Mouse (Mus musculus) limb, embryonic 13.5 days (tissue): Measurements from ENCODE around the gene 1500009C09Rik. TPM values are rescaled to one million over a fixed set of nuclear protein-coding genes. Genes with fewer than 3 reads are reported as not detected.

Experiments
- ATAC-seq: fragments of 200-750 bp; cut with Nextera tagmentation; 2 replicates; pipeline ENCODE4 v1.8.0; 2017; ENCODE audit warnings: low read depth, moderate number of reproducible peaks, moderate TSS enrichment; ENCODE audit not compliant: low FRiP score
- H3K27ac ChIP-seq: fragments of 300-500 bp; sonication (generic); 2 replicates; pipeline ENCODE4 v1.5.1; 2015; ENCODE audit warnings: inconsistent platforms, mild to moderate bottlenecking, moderate library complexity
- H3K27me3 ChIP-seq: fragments of 300-500 bp; sonication (generic); 2 replicates; pipeline ENCODE4 v1.6.1; 2015; ENCODE audit warnings: mild to moderate bottlenecking, inconsistent platforms
- H3K36me3 ChIP-seq: fragments of 300-500 bp; sonication (generic); 2 replicates; pipeline ENCODE4 v1.6.1; 2015; ENCODE audit warnings: inconsistent platforms, mild to moderate bottlenecking, moderate library complexity
- H3K4me1 ChIP-seq: fragments of 300-500 bp; sonication (generic); 2 replicates; pipeline ENCODE4 v1.6.1; 2015; ENCODE audit warnings: inconsistent platforms
- H3K4me2 ChIP-seq: fragments of 300-500 bp; sonication (generic); replicated peaks from 2 replicates; pipeline ENCODE4 v1.6.1; 2015; ENCODE audit warnings: inconsistent platforms, mild to moderate bottlenecking, moderate library complexity
- H3K4me3 ChIP-seq: fragments of 300-500 bp; sonication (generic); 2 replicates; pipeline ENCODE4 v1.5.1; 2015; ENCODE audit warnings: moderate library complexity, mild to moderate bottlenecking, inconsistent platforms
- H3K9ac ChIP-seq: fragments of 300-500 bp; sonication (generic); 2 replicates; pipeline ENCODE4 v1.6.1; 2015; ENCODE audit warnings: mild to moderate bottlenecking, inconsistent platforms
- H3K9me3 ChIP-seq: fragments of 300-500 bp; sonication (generic); 2 replicates; pipeline ENCODE4 v1.6.1; 2016; ENCODE audit warnings: inconsistent platforms
- WGBS: fragments of 180-500 bp; shearing (Covaris S2); methylation state at CpG from one replicate; pipeline ENCODE4 v1.1.7; 2015; 5-methylcytosine and 5-hydroxymethylcytosine counted together
- polyA plus RNA-seq: library from polyadenylated mRNA; unstranded; fragments of >200 nt; fragmentation: Nextera tagmentation; extraction: Ambion mirVana; gene quantifications from 2 replicates; pipeline ENCODE4 v1.2.1, GENCODE M21; 2015

Gene 1500009C09Rik
- polyA plus RNA-seq, 1 experiment from 2014 or later, result not detected

- WGBS, result 30% methylated on average over 7 of the region's 7 CpGs
- H3K27me3 ChIP-seq, result peaks cover 53% of the 10 kb centered on the region
- no peak for ATAC-seq
- no peak overlapping the region for H3K27ac ChIP-seq
- no peak overlapping the region for H3K9ac ChIP-seq
- peak overlapping the region; percentile 71; the same call in 1 of the 2 replicates for H3K4me2 ChIP-seq
- H3K36me3 ChIP-seq, result no peaks in the 10 kb centered on the region
- H3K9me3 ChIP-seq, result no peaks in the 10 kb centered on the region
- H3K4me3 ChIP-seq, result no peak overlapping the region; the same call in 1 of the 2 replicates
- H3K4me1 ChIP-seq, result peaks cover 8% of the 10 kb centered on the region
Measured at GRCm38 (mm10) chr15:82223251-82223650, 28.9 kb upstream of the 1500009C09Rik start.

GRCm38 (mm10) chr15:82223657-82224601 lies 28.3 kb upstream of the 1500009C09Rik start, which contains the start of gene Tnfrsf13c:
TSS of gene Tnfrsf13c (minus strand) at chr15:82224369.
- no peaks in the 10 kb centered on the region for H3K9me3 ChIP-seq
- no peaks in the 10 kb centered on the region for H3K36me3 ChIP-seq
- H3K4me2 ChIP-seq, result peak within 1 kb of the TSS; percentile 71
- H3K9ac ChIP-seq, result peak within 1 kb of the TSS; percentile 48
- WGBS, result under 1% methylated on average over 44 of the region's 44 CpGs
- H3K4me3 ChIP-seq, result peak within 1 kb of the TSS; percentile 41
- ATAC-seq, result no peak
- H3K27me3 ChIP-seq, result peaks cover 49% of the 10 kb centered on the region
- H3K27ac ChIP-seq, result no peak within 1 kb of the TSS
- H3K4me1 ChIP-seq, result peaks cover 8% of the 10 kb centered on the region

GRCm38 (mm10) chr15:82224602-82225215 lies 27.5 kb upstream of the 1500009C09Rik start:
- 37% methylated on average over 7 of the region's 7 CpGs for WGBS
- peaks cover 48% of the 10 kb centered on the region for H3K27me3 ChIP-seq

GRCm38 (mm10) chr15:82225769-82226168 lies 26.4 kb upstream of the 1500009C09Rik start:
- no peak overlapping the region for H3K4me3 ChIP-seq
- H3K36me3 ChIP-seq, result no peaks in the 10 kb centered on the region
- peaks cover 50% of the 10 kb centered on the region for H3K27me3 ChIP-seq
- no peak overlapping the region for H3K9ac ChIP-seq
- no peaks in the 10 kb centered on the region for H3K9me3 ChIP-seq
- WGBS, result 92% methylated on average over 5 of the region's 5 CpGs
- no peak overlapping the region for H3K27ac ChIP-seq
- no peak for ATAC-seq
- H3K4me1 ChIP-seq, result peaks cover 8% of the 10 kb centered on the region
- H3K4me2 ChIP-seq, result no peak overlapping the region

More at GRCm38 (mm10) chr15:82224602-82225215, 27.5 kb upstream of the 1500009C09Rik start:
- Histone ChIP-seq H3K4me1 (peaks cover 8% of the 10 kb centered on the region), H3K4me3 (peak overlapping the region; percentile 41), H3K9me3 (no peaks in the 10 kb centered on the region), H3K27ac (no peak overlapping the region), H3K36me3 (no peaks in the 10 kb centered on the region), H3K4me2 (peak overlapping the region; percentile 71), H3K9ac (peak overlapping the region; percentile 48; the same call in 1 of the 2 replicates)
- ATAC-seq, result no peak

- 37% methylated on average over 11 of the region's 11 CpGs for WGBS
- ATAC-seq, result no peak
- Histone ChIP-seq H3K4me1 (peaks cover 1% of the 10 kb centered on the region; the same call in 1 of the 2 replicates), H3K9me3 (no peaks in the 10 kb centered on the region), H3K4me2 (no peak overlapping the region), H3K4me3 (no peak overlapping the region), H3K36me3 (peaks cover 15% of the 10 kb centered on the region), H3K9ac (no peak overlapping the region), H3K27me3 (peaks cover 18% of the 10 kb centered on the region), H3K27ac (no peak overlapping the region)
Measured at GRCm38 (mm10) chr15:82229542-82230045, 22.6 kb upstream of the 1500009C09Rik start.

- no peak for ATAC-seq
- H3K27me3 ChIP-seq, result peaks cover 13% of the 10 kb centered on the region
- H3K36me3 ChIP-seq, result peaks cover 15% of the 10 kb centered on the region
- H3K4me3 ChIP-seq, result no peak overlapping the region
- 69% methylated on average over 6 of the region's 6 CpGs for WGBS
- H3K9ac ChIP-seq, result no peak overlapping the region
- H3K4me2 ChIP-seq, result no peak overlapping the region
- H3K4me1 ChIP-seq, result no peaks in the 10 kb centered on the region
- H3K9me3 ChIP-seq, result no peaks in the 10 kb centered on the region
- H3K27ac ChIP-seq, result no peak overlapping the region
Measured at GRCm38 (mm10) chr15:82230098-82230611, 22.0 kb upstream of the 1500009C09Rik start.

- WGBS, result 85% methylated on average over 4 of the region's 4 CpGs
- ATAC-seq, result no peak
Measured at GRCm38 (mm10) chr15:82231100-82231499, 21.1 kb upstream of the 1500009C09Rik start.

GRCm38 (mm10) chr15:82231591-82232378 lies 20.4 kb upstream of the 1500009C09Rik start:
- H3K4me3 ChIP-seq, result no peak overlapping the region
- ATAC-seq, result no peak
- H3K27ac ChIP-seq, result no peak overlapping the region
- H3K27me3 ChIP-seq, result peaks cover 2% of the 10 kb centered on the region; the same call in 1 of the 2 replicates
- WGBS, result 63% methylated on average over 11 of the region's 11 CpGs
- H3K36me3 ChIP-seq, result peaks cover 15% of the 10 kb centered on the region
- H3K9ac ChIP-seq, result no peak overlapping the region
- no peak overlapping the region for H3K4me2 ChIP-seq
- no peaks in the 10 kb centered on the region for H3K4me1 ChIP-seq
- no peaks in the 10 kb centered on the region for H3K9me3 ChIP-seq

More at GRCm38 (mm10) chr15:82231100-82231499, 21.1 kb upstream of the 1500009C09Rik start:
- no peaks in the 10 kb centered on the region for H3K4me1 ChIP-seq
- H3K9me3 ChIP-seq, result no peaks in the 10 kb centered on the region
- no peak overlapping the region for H3K9ac ChIP-seq
- no peak overlapping the region for H3K4me3 ChIP-seq
- no peak overlapping the region for H3K4me2 ChIP-seq
- no peak overlapping the region for H3K27ac ChIP-seq
- peaks cover 3% of the 10 kb centered on the region for H3K27me3 ChIP-seq
- H3K36me3 ChIP-seq, result peaks cover 15% of the 10 kb centered on the region

GRCm38 (mm10) chr15:82232651-82233050 lies 19.5 kb upstream of the 1500009C09Rik start:
- H3K9ac ChIP-seq, result no peak overlapping the region

GRCm38 (mm10) chr15:82235661-82236060 lies 16.5 kb upstream of the 1500009C09Rik start:
- Histone ChIP-seq H3K9me3 (no peaks in the 10 kb centered on the region), H3K27me3 (no peaks in the 10 kb centered on the region), H3K4me2 (no peak overlapping the region), H3K4me3 (no peak overlapping the region), H3K9ac (no peak overlapping the region), H3K27ac (no peak overlapping the region), H3K36me3 (peaks cover 30% of the 10 kb centered on the region), H3K4me1 (no peaks in the 10 kb centered on the region)
- WGBS, result 77% methylated on average over 10 of the region's 10 CpGs
- no peak for ATAC-seq

More at GRCm38 (mm10) chr15:82232651-82233050, 19.5 kb upstream of the 1500009C09Rik start:
- Histone ChIP-seq H3K4me3 (no peak overlapping the region), H3K4me1 (no peaks in the 10 kb centered on the region), H3K9me3 (no peaks in the 10 kb centered on the region), H3K36me3 (peaks cover 15% of the 10 kb centered on the region), H3K4me2 (no peak overlapping the region), H3K27me3 (peaks cover 2% of the 10 kb centered on the region; the same call in 1 of the 2 replicates), H3K27ac (no peak overlapping the region)
- ATAC-seq, result no peak
- WGBS, result 60% methylated on average over 4 of the region's 4 CpGs

GRCm38 (mm10) chr15:82236565-82236964 lies 15.6 kb upstream of the 1500009C09Rik start:
- 23% methylated on average over 5 of the region's 5 CpGs for WGBS
- Histone ChIP-seq H3K9ac (no peak overlapping the region), H3K27me3 (no peaks in the 10 kb centered on the region), H3K36me3 (peaks cover 30% of the 10 kb centered on the region), H3K4me3 (no peak overlapping the region), H3K4me1 (no peaks in the 10 kb centered on the region), H3K4me2 (no peak overlapping the region), H3K9me3 (no peaks in the 10 kb centered on the region), H3K27ac (no peak overlapping the region)
- peak; percentile 58 for ATAC-seq
